In the genomic region with DNA sequence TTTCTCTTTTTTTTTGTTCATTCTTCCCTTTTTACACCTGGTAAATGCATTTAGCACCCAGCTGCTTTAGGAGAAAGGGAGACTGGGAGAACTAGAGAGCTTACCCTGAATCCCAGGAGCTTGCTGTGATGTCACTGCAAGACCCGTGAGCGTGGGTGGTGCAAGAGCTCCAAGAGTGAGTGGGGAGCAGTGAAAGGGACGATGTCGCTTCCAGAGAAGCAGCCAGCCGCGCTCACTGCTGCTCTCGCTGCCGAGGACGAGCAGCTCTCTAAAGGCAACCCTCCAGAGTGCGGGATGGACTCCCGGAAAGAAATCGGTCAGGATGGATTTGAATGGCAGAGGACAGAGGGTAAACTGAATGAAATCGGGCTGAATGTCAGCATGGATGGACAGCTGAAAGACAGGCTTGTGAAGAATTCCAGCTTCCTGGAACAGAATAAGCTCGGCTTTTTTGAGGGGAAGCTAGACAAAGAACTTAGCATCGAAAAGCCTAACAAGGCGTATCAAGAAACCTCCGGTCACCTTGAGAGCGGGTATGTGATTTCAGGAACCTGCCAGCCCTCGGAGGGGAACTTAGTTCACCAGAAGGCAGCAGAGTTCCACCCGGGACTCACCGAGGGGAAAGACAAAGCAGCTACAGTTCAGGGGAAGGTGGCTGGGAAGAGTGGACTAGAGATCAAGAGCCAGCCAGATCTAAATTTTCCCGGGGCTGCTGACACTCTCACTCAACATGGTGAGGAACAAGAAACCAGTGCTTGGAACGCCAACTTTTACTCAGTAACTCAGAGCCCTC, we compare ENCODE assay signal across 9 mouse cellular contexts.
DNase-seq lines count a peak whose midpoint lies in the region; ATAC-seq lines count a peak whose summit lies in the region.
"Had no signal": no experiment of that assay in that cellular context is flagged by ENCODE, and none has a peak within 500 bp of the region (broad histone marks: within the 10 kb centered on the region; RNA-seq: fewer than 3 reads in every experiment).

No protein-coding gene starts in this region.

- no peaks in the 10 kb centered on the region for H3K27me3 ChIP-seq in heart, embryonic 15.5 days
- H3K27me3 ChIP-seq: limb, embryonic 15.5 days had no signal

- H3K27ac ChIP-seq in heart, embryonic 15.5 days: peak overlapping the region; percentile 79
- H3K27ac ChIP-seq: limb, embryonic 15.5 days had no signal

- H3K9me3 ChIP-seq in heart, embryonic 15.5 days (replicated peaks): no peaks in the 10 kb centered on the region
- H3K9me3 ChIP-seq: limb, embryonic 15.5 days had no signal

- peak overlapping the region; percentile 38; the same call in 1 of the 2 replicates for H3K9ac ChIP-seq in heart, embryonic 15.5 days
- H3K9ac ChIP-seq: limb, embryonic 15.5 days had no signal

- peaks cover 41% of the 10 kb centered on the region for H3K4me1 ChIP-seq in heart, embryonic 15.5 days (replicated peaks)

- DNase-seq in brain, embryonic 18.5 days (ENCODE audit: low read depth, low spot score): peak; percentile 28
- peak; percentile 40 for DNase-seq in embryo, embryonic 10.5 days (ENCODE audit: low spot score)
- DNase-seq in left cerebral cortex, adult 8-10 months (ENCODE audit: low spot score in 2 of 2): peak; percentile 71 to 92
- peak; percentile 90 to 93 for DNase-seq in right cerebral cortex, postnatal 10 days (ENCODE audit: low spot score in 2 of 2)
- DNase-seq in testis, postnatal 10 days (ENCODE audit: low spot score): no peak
- DNase-seq in thymus, postnatal 10 days (ENCODE audit: low spot score in 2 of 2): no peak

- no peak overlapping the region for H3K4me3 ChIP-seq in heart, embryonic 15.5 days
- H3K4me3 ChIP-seq: limb, embryonic 15.5 days had no signal

- no peak for ATAC-seq in heart, embryonic 15.5 days (replicated peaks; ENCODE audit: insufficient number of reproducible peaks, insufficient read depth, low FRiP score, low read depth)
- ATAC-seq in CD4-positive, CD25-positive, alpha-beta regulatory T cell, adult 4 months: no peak

- peak overlapping the region; percentile 39 for H3K4me2 ChIP-seq in heart, embryonic 15.5 days
- H3K4me2 ChIP-seq: limb, embryonic 15.5 days had no signal

- 46% methylated on average over 23 of the region's 23 CpGs for WGBS in heart, embryonic 15.5 days

- H3K36me3 ChIP-seq in heart, embryonic 15.5 days: no peaks in the 10 kb centered on the region
- H3K36me3 ChIP-seq: limb, embryonic 15.5 days had no signal

Comparison
In these comparisons a context has a peak if more than half of its experiments do, and no peak if none do; other contexts are left out.
1. DNase-seq: peak in brain, embryonic 18.5 days (single experiment), embryo, embryonic 10.5 days (single experiment), left cerebral cortex, adult 8-10 months (2 of 2) and right cerebral cortex, postnatal 10 days (2 of 2); none in testis, postnatal 10 days (single experiment) and thymus, postnatal 10 days (0 of 2).